Mouse (Mus musculus) midbrain, embryonic 16.5 days (tissue): ENCODE data around the gene Hic2. TPM values are rescaled to one million over a fixed set of nuclear protein-coding genes. Genes with fewer than 3 reads are reported as not detected.

ENCODE experiments used
- ATAC-seq: fragments of 200-750 bp; cut with Nextera tagmentation; 2 replicates; pipeline ENCODE4 v1.8.0; 2017; ENCODE audit warnings: moderate TSS enrichment
- H3K27ac ChIP-seq: fragments of 300-500 bp; sonication (generic); 2 replicates; pipeline ENCODE4 v1.5.1; 2014; ENCODE audit warnings: mild to moderate bottlenecking, low read length, mixed read lengths
- H3K27me3 ChIP-seq: fragments of 300-500 bp; sonication (generic); 2 replicates; pipeline ENCODE4 v1.6.1; 2014; ENCODE audit warnings: low read depth, low read length, mixed read lengths; ENCODE audit not compliant: control insufficient read depth, insufficient read depth
- H3K36me3 ChIP-seq: fragments of 300-500 bp; sonication (generic); 2 replicates; pipeline ENCODE4 v1.6.1; 2014; ENCODE audit warnings: mild to moderate bottlenecking, low read length, moderate library complexity, mixed read lengths; ENCODE audit not compliant: control insufficient read depth, insufficient read depth
- H3K4me1 ChIP-seq: fragments of 300-500 bp; sonication (generic); 2 replicates; pipeline ENCODE4 v1.6.1; 2014; ENCODE audit warnings: mild to moderate bottlenecking, low read length, mixed read lengths; ENCODE audit not compliant: control insufficient read depth, insufficient read depth
- H3K4me2 ChIP-seq: fragments of 300-500 bp; sonication (generic); 2 replicates; pipeline ENCODE4 v1.6.1; 2014; ENCODE audit warnings: mild to moderate bottlenecking, low read length, mixed read lengths
- H3K4me3 ChIP-seq: fragments of 300-500 bp; sonication (generic); 2 replicates; pipeline ENCODE4 v1.5.1; 2014; ENCODE audit warnings: low read depth, mild to moderate bottlenecking, low read length, moderate library complexity, mixed read lengths
- H3K9ac ChIP-seq: fragments of 300-500 bp; sonication (generic); 2 replicates; pipeline ENCODE4 v1.6.1; 2014; ENCODE audit warnings: low read depth, low read length, mixed read lengths
- H3K9me3 ChIP-seq: fragments of 300-500 bp; sonication (generic); replicated peaks from 2 replicates; pipeline ENCODE4 v1.6.1; 2014; ENCODE audit warnings: mild to moderate bottlenecking, low read length, mixed read lengths; ENCODE audit not compliant: control insufficient read depth, poor library complexity, severe bottlenecking
- WGBS: fragments of 180-500 bp; shearing (Covaris S2); extraction: QIAGEN DNeasy Blood & Tissue Kit; methylation state at CpG from one replicate; pipeline ENCODE4 v1.1.7; 2014; 5-methylcytosine and 5-hydroxymethylcytosine counted together
- polyA plus RNA-seq: library from polyadenylated mRNA; unstranded; fragments of >200 nt; fragmentation: Nextera tagmentation; extraction: Ambion mirVana; gene quantifications from 2 replicates; pipeline ENCODE4 v1.2.1, GENCODE M21; 2015

Gene Hic2
- polyA plus RNA-seq, 1 experiment from 2014 or later = 7.6 TPM

DNA sequence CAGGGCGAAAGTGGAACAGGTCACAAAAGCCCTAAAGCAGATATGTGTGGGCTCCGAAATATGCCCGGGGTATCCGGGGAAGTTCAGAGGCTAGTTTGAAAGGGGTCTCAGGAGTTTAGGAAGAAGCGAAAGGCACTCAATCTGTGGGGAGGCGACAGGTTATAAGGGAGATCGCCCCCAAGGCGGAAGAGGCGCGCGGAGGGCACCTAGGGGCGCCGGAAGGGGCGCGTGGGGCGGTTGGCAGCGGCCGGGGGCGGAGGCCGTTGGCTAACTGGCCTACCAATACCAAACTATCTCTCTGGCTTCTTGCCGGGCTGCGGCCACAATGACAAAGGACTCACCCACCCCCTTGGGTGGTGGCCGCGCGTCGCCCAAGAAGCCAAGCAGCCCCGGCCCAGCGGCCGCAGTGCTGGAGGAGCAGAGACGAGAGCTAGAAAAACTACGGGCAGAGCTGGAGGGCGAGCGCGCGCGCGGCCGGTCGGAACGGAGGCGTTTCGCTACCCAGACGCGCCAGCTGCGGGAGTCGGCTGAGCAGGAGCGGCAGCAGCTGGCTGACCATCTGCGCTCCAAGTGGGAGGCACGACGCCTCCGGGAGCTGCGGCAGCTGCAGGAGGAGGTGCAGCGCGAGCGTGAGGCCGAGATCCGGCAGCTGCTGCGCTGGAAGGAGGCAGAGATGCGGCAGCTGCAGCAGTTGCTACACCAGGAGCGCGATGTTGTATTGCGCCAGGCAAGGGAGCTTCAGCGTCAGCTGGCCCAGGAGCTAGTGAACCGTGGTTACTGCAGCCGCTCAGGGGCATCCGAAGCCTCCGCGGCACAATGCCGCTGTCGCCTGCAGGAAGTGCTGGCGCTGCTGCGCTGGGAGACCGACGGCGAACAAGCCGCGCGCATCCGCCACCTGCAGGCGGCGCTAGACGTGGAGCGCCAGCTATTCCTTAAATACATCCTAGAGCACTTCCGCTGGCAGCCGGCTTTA is 24.7 kb upstream of the Hic2 start, which contains the start of gene Rimbp3:
Rimbp3 (plus strand) TSS at position 215 of the 973 bp plus-strand sequence.
- Histone ChIP-seq H3K4me3 (peak within 1 kb of the TSS; percentile 75), H3K27me3 (no peaks in the 10 kb centered on the region), H3K4me1 (peaks cover 13% of the 10 kb centered on the region), H3K4me2 (peak within 1 kb of the TSS; percentile 90), H3K9ac (peak within 1 kb of the TSS; percentile 67), H3K9me3 (no peaks in the 10 kb centered on the region), H3K36me3 (no peaks in the 10 kb centered on the region), H3K27ac (peak within 1 kb of the TSS; percentile 87)
- ATAC-seq = peak; percentile 81
- under 1% methylated on average over 84 of the region's 85 CpGs for WGBS

DNA sequence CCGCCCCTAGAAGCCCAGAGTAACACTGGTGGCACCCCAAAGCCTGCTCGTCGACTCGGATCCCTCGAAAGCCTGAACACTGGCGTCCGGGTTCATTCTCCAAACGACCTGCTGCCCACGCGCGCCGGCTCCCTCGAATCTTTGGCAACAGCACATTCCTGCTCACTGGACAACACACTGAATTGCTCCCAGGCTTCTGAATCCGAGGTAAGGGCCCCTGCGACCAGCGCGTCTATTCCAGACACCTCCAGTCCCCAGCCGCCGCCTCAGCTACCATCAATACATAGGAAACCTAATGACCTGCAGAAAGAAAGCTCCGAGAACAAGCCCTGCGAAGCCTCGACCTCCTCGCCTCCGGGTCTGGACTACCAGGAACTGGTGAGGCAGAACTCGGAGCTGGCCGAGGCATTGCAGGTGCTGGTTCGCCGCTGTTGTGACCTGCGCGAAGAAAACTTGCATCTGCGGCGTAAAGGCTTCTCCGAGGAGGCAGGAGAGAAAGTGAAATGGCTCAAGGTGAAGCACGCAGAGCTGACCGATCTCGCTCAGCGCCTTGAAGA is 23.9 kb upstream of the Hic2 start:
- Histone ChIP-seq H3K4me2 (peak overlapping the region; percentile 90), H3K4me1 (peaks cover 13% of the 10 kb centered on the region), H3K27me3 (no peaks in the 10 kb centered on the region), H3K36me3 (no peaks in the 10 kb centered on the region), H3K27ac (peak overlapping the region; percentile 87), H3K9me3 (no peaks in the 10 kb centered on the region), H3K4me3 (peak overlapping the region; percentile 75), H3K9ac (peak overlapping the region; percentile 67)
- WGBS = 1% methylated on average over 37 of the region's 37 CpGs
- peak; percentile 11 for ATAC-seq

DNA sequence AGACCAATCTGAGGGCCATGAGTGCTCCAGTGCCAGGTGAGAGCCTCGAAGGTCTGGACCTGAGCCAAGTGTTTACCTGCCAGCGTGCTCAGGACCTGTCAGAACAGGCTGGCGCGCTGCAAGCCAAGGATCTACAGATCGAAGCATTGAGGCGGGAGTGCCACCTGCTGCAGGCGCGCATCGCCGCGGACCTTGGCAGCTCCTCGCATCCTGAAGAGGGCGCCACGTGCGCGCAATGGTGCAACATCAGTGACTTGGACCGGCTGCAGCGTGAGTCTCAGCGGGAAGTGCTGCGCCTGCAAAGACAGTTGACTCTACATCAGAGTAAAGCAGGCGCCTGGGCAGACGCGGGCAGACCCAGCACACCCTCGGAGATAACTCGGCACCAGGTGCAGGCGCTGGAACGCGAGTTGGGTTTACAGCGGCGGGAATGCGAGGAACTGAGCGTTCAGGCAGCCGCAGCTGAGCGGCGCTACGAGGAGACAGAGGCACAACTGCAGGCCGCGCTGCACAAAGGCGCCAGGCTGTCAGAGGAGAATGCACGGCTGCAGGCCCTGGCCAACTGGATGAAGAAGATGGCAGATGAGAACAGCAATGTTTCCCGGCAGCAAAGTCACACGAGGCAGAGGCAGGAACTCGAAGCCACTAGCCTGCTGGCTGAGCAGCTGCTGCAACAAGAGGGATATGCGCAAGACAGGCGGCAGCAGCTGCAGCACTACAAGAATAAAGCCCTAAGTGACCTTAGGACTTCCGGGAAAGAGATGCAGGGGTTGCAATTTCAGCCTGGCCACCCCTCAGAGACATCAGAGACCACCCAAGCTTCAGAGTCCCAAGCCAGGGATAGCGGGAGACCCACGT is 23.2 kb upstream of the Hic2 start:
- Histone ChIP-seq H3K9ac (peak overlapping the region; percentile 67), H3K27ac (peak overlapping the region; percentile 87), H3K4me2 (peak overlapping the region; percentile 90), H3K36me3 (no peaks in the 10 kb centered on the region), H3K27me3 (no peaks in the 10 kb centered on the region), H3K4me1 (peaks cover 13% of the 10 kb centered on the region), H3K9me3 (no peaks in the 10 kb centered on the region), H3K4me3 (peak overlapping the region; percentile 75)
- 7% methylated on average over 48 of the region's 48 CpGs for WGBS
- peak; percentile 78 for ATAC-seq

DNA sequence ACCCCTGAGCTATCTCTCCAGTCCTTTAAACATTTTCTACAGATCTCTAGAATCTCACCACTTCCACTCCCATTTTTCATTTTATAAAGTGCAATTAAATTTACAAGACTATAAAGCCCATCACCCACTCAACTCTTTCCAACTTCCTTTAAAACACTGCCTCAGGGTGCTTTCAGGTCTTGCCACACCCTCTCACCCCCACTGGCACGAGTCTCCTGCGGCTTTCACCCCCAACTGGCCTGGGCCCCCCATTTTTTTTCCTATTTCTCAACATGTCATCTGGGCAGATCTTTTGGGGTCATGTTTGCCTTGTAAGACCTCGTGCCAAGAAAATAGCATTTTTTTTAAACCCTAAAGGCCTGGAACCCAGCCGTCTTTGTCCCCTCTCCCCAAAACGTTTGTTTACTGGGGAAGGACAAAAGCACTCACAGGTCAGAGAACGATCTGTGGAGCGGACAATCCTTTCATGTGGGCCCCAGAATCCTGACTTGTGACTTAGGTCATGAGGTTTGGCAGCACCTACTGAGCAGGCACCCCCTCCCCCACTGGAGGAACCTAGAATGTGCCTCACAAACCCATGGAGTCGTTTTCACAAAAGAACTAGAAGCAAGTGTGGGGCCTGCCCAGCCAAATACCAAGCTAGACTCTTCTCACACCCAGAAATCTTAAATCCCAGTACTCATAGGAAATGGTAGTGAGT is 16.3 kb upstream of the Hic2 start:
- Histone ChIP-seq H3K27me3 (no peaks in the 10 kb centered on the region), H3K4me3 (no peak overlapping the region), H3K27ac (no peak overlapping the region), H3K4me1 (no peaks in the 10 kb centered on the region), H3K4me2 (no peak overlapping the region), H3K36me3 (no peaks in the 10 kb centered on the region), H3K9ac (no peak overlapping the region), H3K9me3 (no peaks in the 10 kb centered on the region)
- no peak for ATAC-seq
- 71% methylated on average over 8 of the region's 8 CpGs for WGBS

DNA sequence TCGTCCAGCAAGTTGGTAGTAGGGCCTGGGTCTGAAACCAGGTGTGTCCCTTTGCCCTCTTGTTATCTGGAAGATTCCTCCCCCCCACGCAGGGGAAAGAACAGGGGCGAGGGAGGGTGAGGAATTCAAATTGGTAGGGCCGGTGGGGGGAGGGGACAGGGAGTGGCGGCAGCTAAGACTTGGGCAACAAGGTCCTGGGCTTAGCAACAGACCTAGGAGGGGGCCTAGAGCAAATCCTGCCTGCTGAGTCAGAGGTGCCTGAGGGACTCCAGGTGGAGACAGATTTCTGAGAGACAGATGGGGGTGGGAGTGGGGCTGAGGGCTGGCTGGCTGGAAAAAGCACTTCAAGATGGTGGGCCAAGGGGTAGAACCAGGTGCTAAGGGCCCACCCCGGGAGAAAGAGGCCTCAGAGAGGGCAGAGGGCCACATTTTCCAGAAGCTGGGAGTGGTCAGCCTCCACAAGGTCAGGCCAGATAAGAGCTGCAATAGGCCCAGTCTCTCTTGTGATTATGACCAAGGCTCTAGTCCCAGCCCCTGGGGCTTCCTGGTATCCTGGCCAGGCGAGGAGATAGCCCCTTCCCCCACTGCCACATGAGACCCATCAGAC is 13.1 kb upstream of the Hic2 start:
- ATAC-seq = no peak
- Histone ChIP-seq H3K36me3 (no peaks in the 10 kb centered on the region), H3K4me1 (no peaks in the 10 kb centered on the region), H3K4me3 (no peak overlapping the region), H3K9ac (no peak overlapping the region), H3K4me2 (no peak overlapping the region), H3K9me3 (no peaks in the 10 kb centered on the region), H3K27me3 (no peaks in the 10 kb centered on the region), H3K27ac (no peak overlapping the region)
- 33% methylated on average over 7 of the region's 7 CpGs for WGBS

DNA sequence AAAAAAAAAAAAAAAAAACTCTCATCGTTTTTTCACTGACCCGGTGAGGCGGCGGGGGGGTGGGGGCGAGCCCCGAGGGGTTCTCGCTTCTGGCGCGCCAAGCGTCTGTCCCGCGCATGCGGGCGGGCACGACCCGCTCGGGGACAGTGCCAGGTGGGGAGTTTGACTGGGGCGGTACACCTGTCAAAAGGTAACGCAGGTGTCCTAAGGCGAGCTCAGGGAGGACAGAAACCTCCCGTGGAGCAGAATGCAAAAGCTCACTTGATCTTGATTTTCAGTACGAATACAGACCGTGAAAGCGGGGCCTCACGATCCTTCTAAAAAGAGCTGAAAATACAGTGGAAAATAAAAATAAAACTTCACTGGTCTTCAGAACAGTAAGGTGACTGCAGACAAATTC is 11.2 kb upstream of the Hic2 start:
- Histone ChIP-seq H3K36me3 (no peaks in the 10 kb centered on the region), H3K9me3 (no peaks in the 10 kb centered on the region), H3K4me1 (no peaks in the 10 kb centered on the region), H3K4me3 (no peak overlapping the region), H3K27me3 (no peaks in the 10 kb centered on the region), H3K9ac (no peak overlapping the region), H3K4me2 (no peak overlapping the region), H3K27ac (no peak overlapping the region)
- peak; percentile 100 for ATAC-seq
- WGBS = 37% methylated on average over 25 of the region's 25 CpGs

DNA sequence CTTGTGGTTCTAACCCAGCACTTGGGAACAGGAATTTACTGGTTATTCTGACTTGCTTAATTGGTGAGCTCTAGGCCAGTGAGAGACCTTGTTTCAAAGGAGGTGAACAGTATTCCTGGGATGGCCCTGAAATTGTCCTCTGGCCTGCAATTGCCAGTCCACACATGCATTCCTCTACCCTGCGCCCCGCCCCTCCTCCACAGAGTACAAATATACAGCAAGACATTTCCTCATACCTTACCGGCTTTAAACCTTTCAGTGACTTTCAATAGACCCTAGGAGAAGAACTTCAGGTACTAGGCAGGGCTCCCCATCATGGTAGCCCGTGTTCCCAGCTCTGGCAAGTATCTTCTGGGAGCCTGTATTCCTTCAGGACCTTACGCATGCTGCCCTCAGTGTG is 7.8 kb upstream of the Hic2 start:
- H3K4me2 ChIP-seq = no peak overlapping the region
- ATAC-seq = no peak
- no peak overlapping the region for H3K27ac ChIP-seq
- no peak overlapping the region for H3K9ac ChIP-seq
- no peaks in the 10 kb centered on the region; the same call in 1 of the 2 replicates for H3K27me3 ChIP-seq
- H3K36me3 ChIP-seq = no peaks in the 10 kb centered on the region
- no peaks in the 10 kb centered on the region for H3K9me3 ChIP-seq
- H3K4me3 ChIP-seq = no peak overlapping the region
- WGBS = 87% methylated on average over 5 of the region's 5 CpGs
- no peaks in the 10 kb centered on the region for H3K4me1 ChIP-seq

DNA sequence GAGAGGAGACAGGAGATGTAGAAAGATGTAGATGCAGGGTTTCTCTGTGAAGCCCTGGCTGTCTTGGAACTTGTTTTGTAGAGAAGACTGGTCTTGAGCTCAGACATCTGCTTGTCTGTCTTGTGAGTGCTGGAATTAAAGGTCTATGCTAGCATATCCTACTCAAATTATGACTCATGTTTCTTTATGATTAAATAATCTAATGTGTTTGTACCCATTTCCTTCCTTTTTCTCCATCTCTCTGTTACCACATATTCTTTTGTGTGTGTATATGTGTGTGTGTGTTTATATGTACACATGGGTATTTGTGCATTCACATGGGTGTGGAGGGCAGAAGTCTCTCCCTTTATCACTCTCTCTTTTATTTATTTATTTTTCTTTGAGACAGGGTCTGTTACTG is 6.9 kb upstream of the Hic2 start:
- Histone ChIP-seq H3K4me2 (no peak overlapping the region), H3K4me3 (no peak overlapping the region)

More for the DNA sequence above, 6.9 kb upstream of the Hic2 start:
- ATAC-seq = no peak
- H3K4me1 ChIP-seq = no peaks in the 10 kb centered on the region
- H3K27me3 ChIP-seq = no peaks in the 10 kb centered on the region; the same call in 1 of the 2 replicates
- no peaks in the 10 kb centered on the region for H3K36me3 ChIP-seq
- H3K9ac ChIP-seq = no peak overlapping the region
- H3K9me3 ChIP-seq = no peaks in the 10 kb centered on the region
- no peak overlapping the region for H3K27ac ChIP-seq
